Mouse (Mus musculus) cerebellum, adult (tissue): ENCODE results near the gene Gbp9.
"Not testable (repeated sequence)": the region's sequence is repeated elsewhere in the genome, so short reads cannot be mapped to it uniquely, and the experiment has no call there.

Experiments
- ATAC-seq: cut with Nextera tagmentation; 2 replicates; pipeline ENCODE4 v1.9.2; 2017; ENCODE audit warnings: mild to moderate bottlenecking, moderate library complexity, mixed read lengths; ENCODE audit not compliant: insufficient number of reproducible peaks, low FRiP score, low TSS enrichment

The Gbp9 gene

DNA sequence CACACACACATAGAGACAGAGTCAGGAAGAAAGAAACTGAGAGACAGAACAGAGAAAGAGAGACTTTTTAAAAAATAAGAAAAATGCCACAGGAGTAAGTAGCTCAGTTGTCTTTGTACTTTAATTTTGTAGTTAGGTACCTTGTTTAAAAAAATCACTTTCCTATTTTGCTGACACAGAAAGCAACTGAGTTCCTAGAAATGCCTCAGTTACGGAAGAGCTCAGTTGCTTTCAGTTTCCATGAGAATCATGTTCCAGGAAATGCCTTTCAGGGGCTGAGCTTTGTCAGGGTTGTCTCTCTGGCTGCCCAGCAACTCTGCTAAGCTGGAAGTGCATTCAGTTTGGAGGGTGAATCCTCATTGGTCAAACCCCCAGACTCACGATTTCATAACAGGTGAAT lies 76.9 kb downstream of the Gbp9 start:
- not testable (repeated sequence) for ATAC-seq

GRCm38 (mm10) chr5:105060224-105060623 lies 79.1 kb downstream of the Gbp9 start:
- ATAC-seq = no peak

DNA sequence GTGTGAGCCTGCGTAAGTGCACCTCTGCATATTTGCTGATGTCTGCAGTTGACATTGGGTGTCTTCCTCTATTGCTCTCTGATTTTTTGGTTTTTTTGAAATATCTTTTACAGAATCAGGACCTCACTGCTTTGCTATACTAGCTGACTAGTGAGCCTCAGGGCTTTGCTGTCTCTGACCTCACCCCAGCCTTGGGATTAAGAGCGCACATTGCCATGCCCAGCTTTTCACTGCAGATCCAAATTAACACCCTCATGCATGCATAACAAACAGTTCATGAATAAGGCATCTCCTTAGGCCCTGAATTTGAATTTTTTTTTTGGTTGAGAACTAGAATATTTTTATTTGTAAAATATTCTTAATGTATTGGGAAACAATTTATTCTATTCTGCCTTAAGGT lies 84.1 kb downstream of the Gbp9 start:
- ATAC-seq = no peak

- not testable (repeated sequence) for ATAC-seq
These were observed 85.7 kb downstream of the Gbp9 start for GRCm38 (mm10) chr5:105053471-105054169.

- ATAC-seq = no peak
These were observed 107.0 kb downstream of the Gbp9 start for GRCm38 (mm10) chr5:105032362-105032761.
